Mouse (Mus musculus) forebrain, embryonic 14.5 days (tissue): ENCODE data around the gene Slc44a5. TPM values are rescaled to one million over a fixed set of nuclear protein-coding genes. Genes with fewer than 3 reads are reported as not detected.
A peak's percentile ranks its signal among the peaks of the same experiment; 100 is the strongest.

Experiments used
- ATAC-seq: fragments of 200-750 bp; cut with Nextera tagmentation; 2 replicates; pipeline ENCODE4 v1.8.0; 2017; ENCODE audit warnings: mild to moderate bottlenecking, moderate library complexity
- DNase-seq: peaks from one replicate; pipeline ENCODE4 v3.0.0-alpha.2; 2015; ENCODE audit warnings: low spot score
- H3K27ac ChIP-seq: fragments of 300-500 bp; sonication (generic); 2 replicates; pipeline ENCODE4 v1.5.1; 2014; ENCODE audit warnings: low read depth, mild to moderate bottlenecking, control low read depth, low read length, moderate library complexity
- H3K27me3 ChIP-seq: fragments of 300-500 bp; sonication (generic); replicated peaks from 2 replicates; pipeline ENCODE4 v1.6.1; 2014; ENCODE audit warnings: low read length, control low read depth, mixed read lengths; ENCODE audit not compliant: control insufficient read depth, insufficient read depth
- H3K36me3 ChIP-seq: fragments of 300-500 bp; sonication (generic); 2 replicates; pipeline ENCODE4 v1.6.1; 2014; ENCODE audit warnings: low read length, control low read depth; ENCODE audit not compliant: control insufficient read depth, insufficient read depth
- H3K4me1 ChIP-seq: fragments of 300-500 bp; sonication (generic); 2 replicates; pipeline ENCODE4 v1.6.1; 2014; ENCODE audit warnings: antibody characterized with exemption, low read length, control low read depth; ENCODE audit not compliant: control insufficient read depth, insufficient read depth
- H3K4me2 ChIP-seq: fragments of 300-500 bp; sonication (generic); 2 replicates; pipeline ENCODE4 v1.6.1; 2014; ENCODE audit warnings: mild to moderate bottlenecking, control low read depth, low read length
- H3K4me3 ChIP-seq: fragments of 300-500 bp; sonication (generic); 2 replicates; pipeline ENCODE4 v1.5.1; 2014; ENCODE audit warnings: low read depth, low read length, control low read depth
- H3K9ac ChIP-seq: fragments of 300-500 bp; sonication (generic); 2 replicates; pipeline ENCODE4 v1.6.1; 2014; ENCODE audit warnings: mild to moderate bottlenecking, low read length, control low read depth, moderate library complexity
- H3K9me3 ChIP-seq: fragments of 300-500 bp; sonication (generic); replicated peaks from 2 replicates; pipeline ENCODE4 v1.6.1; 2016; ENCODE audit warnings: low read length, control low read depth, mixed read lengths; ENCODE audit not compliant: control insufficient read depth
- WGBS: fragments of 180-500 bp; shearing (Covaris S2); extraction: QIAGEN DNeasy Blood & Tissue Kit; methylation state at CpG from one replicate; pipeline ENCODE4 v1.1.7; 2014; 5-methylcytosine and 5-hydroxymethylcytosine counted together
- polyA plus RNA-seq: library from polyadenylated mRNA; unstranded; fragments of >200 nt; fragmentation: Nextera tagmentation; extraction: Ambion mirVana; gene quantifications from 2 replicates; pipeline ENCODE4 v1.2.1, GENCODE M21; 2014

Gene Slc44a5
- polyA plus RNA-seq, 1 experiment from 2014 or later: 10.5 TPM

- no peak; the same call in 1 of the 2 replicates for ATAC-seq
- WGBS: 31% methylated on average over 7 of the region's 7 CpGs
- Histone ChIP-seq H3K27me3 (no peaks in the 10 kb centered on the region), H3K9ac (no peak overlapping the region), H3K27ac (no peak overlapping the region), H3K4me3 (no peak overlapping the region), H3K4me1 (peaks cover 7% of the 10 kb centered on the region), H3K9me3 (no peaks in the 10 kb centered on the region), H3K36me3 (no peaks in the 10 kb centered on the region), H3K4me2 (no peak overlapping the region)
- DNase-seq: no peak
Observed at GRCm38 (mm10) chr3:154125768-154126376, 152.6 kb downstream of the Slc44a5 start.

- Histone ChIP-seq H3K36me3 (no peaks in the 10 kb centered on the region), H3K4me3 (no peak overlapping the region), H3K4me2 (no peak overlapping the region), H3K4me1 (peaks cover 7% of the 10 kb centered on the region), H3K27me3 (no peaks in the 10 kb centered on the region), H3K27ac (no peak overlapping the region), H3K9me3 (no peaks in the 10 kb centered on the region), H3K9ac (no peak overlapping the region)
- DNase-seq (peak; percentile 40), ATAC-seq (0 out of 2 replicates have a peak, but pooled peaks have one; percentile 19)
- 59% methylated on average over 3 of the region's 3 CpGs for WGBS
Observed at GRCm38 (mm10) chr3:154127246-154127645, 154.0 kb downstream of the Slc44a5 start.

DNA sequence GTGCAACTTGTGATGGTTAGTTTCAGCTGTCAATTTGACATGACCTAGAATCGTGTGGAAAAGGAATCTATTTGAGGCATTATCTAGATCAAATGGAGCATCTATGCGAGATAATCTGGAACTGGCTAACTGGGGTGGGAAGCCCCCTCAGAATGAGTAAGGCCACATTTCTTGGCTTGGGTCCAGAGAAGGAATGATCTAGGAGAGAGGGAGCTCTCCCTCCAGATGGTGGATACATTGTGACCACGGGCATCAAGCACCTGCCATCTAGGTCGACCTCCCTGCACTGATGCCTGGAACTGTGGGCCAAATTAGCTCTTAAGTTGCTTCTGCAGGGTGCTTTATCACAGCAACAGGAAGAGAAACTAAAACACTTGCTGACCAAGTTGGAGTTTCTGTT is 155.8 kb downstream of the Slc44a5 start:
- ATAC-seq (no peak), DNase-seq (no peak)
- Histone ChIP-seq H3K4me3 (no peak overlapping the region), H3K36me3 (no peaks in the 10 kb centered on the region), H3K4me1 (peaks cover 7% of the 10 kb centered on the region), H3K27ac (no peak overlapping the region), H3K9ac (no peak overlapping the region), H3K4me2 (no peak overlapping the region), H3K27me3 (no peaks in the 10 kb centered on the region), H3K9me3 (no peaks in the 10 kb centered on the region)
- 65% methylated on average over 4 of the region's 4 CpGs for WGBS

DNA sequence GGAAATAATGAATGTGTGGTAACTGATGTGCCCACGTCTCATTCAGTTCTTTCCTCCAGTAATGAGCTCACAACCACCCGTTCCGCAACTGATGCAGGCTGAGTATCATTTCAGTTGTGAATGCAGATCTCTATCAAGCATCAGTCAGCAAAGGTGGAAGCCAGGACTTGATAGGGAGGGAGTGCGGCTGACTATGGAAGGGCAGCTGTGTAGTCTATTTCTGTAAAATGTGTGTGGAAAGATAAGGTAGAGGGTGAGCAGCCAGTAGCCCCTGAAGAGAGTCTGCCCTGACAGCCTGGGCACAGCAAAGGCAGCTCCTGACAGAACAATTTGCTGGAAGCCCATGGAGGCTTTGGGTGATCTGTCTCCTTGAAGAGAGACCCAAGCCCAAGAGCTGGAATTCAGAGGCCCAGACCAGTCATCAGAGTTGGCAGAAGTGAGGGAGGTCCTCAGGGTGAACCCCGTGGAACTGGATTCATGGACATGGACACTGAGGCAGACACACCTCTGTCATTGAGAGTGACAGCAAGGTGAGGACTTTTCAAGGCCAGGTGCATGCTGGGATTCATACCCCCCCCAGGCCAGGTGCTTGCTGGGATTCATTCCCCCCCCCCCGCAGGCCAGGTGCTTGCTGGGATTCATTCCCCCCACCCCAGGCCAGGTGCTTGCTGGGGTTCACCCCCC is 157.3 kb downstream of the Slc44a5 start:
- DNase-seq: no peak
- Histone ChIP-seq H3K9ac (no peak overlapping the region), H3K36me3 (no peaks in the 10 kb centered on the region), H3K27me3 (no peaks in the 10 kb centered on the region), H3K4me1 (peaks cover 4% of the 10 kb centered on the region), H3K9me3 (no peaks in the 10 kb centered on the region), H3K27ac (no peak overlapping the region), H3K4me3 (no peak overlapping the region), H3K4me2 (no peak overlapping the region)
- ATAC-seq: no peak
- WGBS: 91% methylated on average over 6 of the region's 6 CpGs

GRCm38 (mm10) chr3:154133986-154134385 is 160.8 kb downstream of the Slc44a5 start:
- Histone ChIP-seq H3K9me3 (no peaks in the 10 kb centered on the region), H3K9ac (no peak overlapping the region), H3K4me1 (no peaks in the 10 kb centered on the region), H3K4me2 (no peak overlapping the region), H3K36me3 (no peaks in the 10 kb centered on the region), H3K27me3 (no peaks in the 10 kb centered on the region), H3K4me3 (no peak overlapping the region), H3K27ac (no peak overlapping the region)
- ATAC-seq (no peak), DNase-seq (no peak)
- WGBS: 79% methylated on average over 6 of the region's 6 CpGs

GRCm38 (mm10) chr3:154134701-154135100 is 161.5 kb downstream of the Slc44a5 start:
- H3K4me3 ChIP-seq: no peak overlapping the region
- H3K9ac ChIP-seq: no peak overlapping the region
- ATAC-seq (no peak), DNase-seq (no peak)
- H3K4me2 ChIP-seq: no peak overlapping the region
- H3K27me3 ChIP-seq: no peaks in the 10 kb centered on the region
- no peak overlapping the region for H3K27ac ChIP-seq
- no peaks in the 10 kb centered on the region for H3K4me1 ChIP-seq
- no peaks in the 10 kb centered on the region for H3K9me3 ChIP-seq
- WGBS: 87% methylated on average over 2 of the region's 2 CpGs
- no peaks in the 10 kb centered on the region for H3K36me3 ChIP-seq

GRCm38 (mm10) chr3:154136501-154136900 is 163.3 kb downstream of the Slc44a5 start:
- no peak overlapping the region for H3K27ac ChIP-seq
- no peak overlapping the region for H3K4me2 ChIP-seq

GRCm38 (mm10) chr3:154141346-154141745 is 168.1 kb downstream of the Slc44a5 start:
- Histone ChIP-seq H3K9me3 (no peaks in the 10 kb centered on the region), H3K36me3 (no peaks in the 10 kb centered on the region), H3K9ac (no peak overlapping the region), H3K27ac (no peak overlapping the region), H3K4me2 (no peak overlapping the region), H3K4me1 (no peaks in the 10 kb centered on the region), H3K27me3 (no peaks in the 10 kb centered on the region), H3K4me3 (no peak overlapping the region)
- 77% methylated on average over 4 of the region's 4 CpGs for WGBS
- DNase-seq (peak; percentile 71), ATAC-seq (peak; percentile 66; the same call in 1 of the 2 replicates)

More at GRCm38 (mm10) chr3:154136501-154136900, 163.3 kb downstream of the Slc44a5 start:
- ATAC-seq (no peak), DNase-seq (no peak)
- Histone ChIP-seq H3K9me3 (no peaks in the 10 kb centered on the region), H3K4me3 (no peak overlapping the region), H3K9ac (no peak overlapping the region), H3K27me3 (no peaks in the 10 kb centered on the region), H3K4me1 (no peaks in the 10 kb centered on the region), H3K36me3 (no peaks in the 10 kb centered on the region)
- WGBS: 86% methylated on average over 3 of the region's 3 CpGs

GRCm38 (mm10) chr3:154142618-154143017 is 169.4 kb downstream of the Slc44a5 start:
- Histone ChIP-seq H3K36me3 (no peaks in the 10 kb centered on the region), H3K9ac (no peak overlapping the region), H3K4me3 (no peak overlapping the region), H3K4me2 (no peak overlapping the region), H3K27me3 (no peaks in the 10 kb centered on the region), H3K9me3 (no peaks in the 10 kb centered on the region), H3K4me1 (no peaks in the 10 kb centered on the region), H3K27ac (no peak overlapping the region)
- WGBS: 95% methylated on average over 4 of the region's 4 CpGs
- no peak for DNase-seq
- no peak for ATAC-seq
